Mouse (Mus musculus): ENCODE measurements around the gene Vars. TPM values are rescaled to one million over a fixed set of nuclear protein-coding genes. Genes with fewer than 3 reads are reported as not detected.
"Not testable (repeated sequence)": the region's sequence is repeated elsewhere in the genome, so short reads cannot be mapped to it uniquely, and the experiment has no call there.

Vars gene
- total RNA-seq, 2 experiments from 2014 or later = 52.9 to 55.9 TPM

GRCm38 (mm10) chr17:34970850-34971249 is 29.9 kb upstream of the Vars start:
- DNase-seq (ENCODE audit: low spot score in 2 of 2) = not testable (repeated sequence)

GRCm38 (mm10) chr17:34971694-34972068 is 29.1 kb upstream of the Vars start:
- not testable (repeated sequence) for DNase-seq (ENCODE audit: low spot score in 2 of 2)

GRCm38 (mm10) chr17:34972069-34972749 is 28.6 kb upstream of the Vars start, which contains the start of the genes Hspa1a and Hspa1l:
Hspa1a (minus strand) TSS chr17:34972156.
Hspa1l (plus strand) TSS chr17:34972703.
- peak; percentile 68 to 77 for DNase-seq (ENCODE audit: low spot score in 2 of 2)

GRCm38 (mm10) chr17:34975581-34976492 is 24.9 kb upstream of the Vars start:
- DNase-seq (ENCODE audit: low spot score in 2 of 2) = no peak

- no peak for DNase-seq (ENCODE audit: low spot score in 2 of 2)
These were observed 23.8 kb upstream of the Vars start for GRCm38 (mm10) chr17:34977000-34977399.

GRCm38 (mm10) chr17:34978239-34978638 is 22.5 kb upstream of the Vars start:
- DNase-seq (ENCODE audit: low spot score in 2 of 2) = no peak

- DNase-seq (ENCODE audit: low spot score in 2 of 2) = no peak
These were observed 21.2 kb upstream of the Vars start for GRCm38 (mm10) chr17:34979631-34980030.

- no peak for DNase-seq (ENCODE audit: low spot score in 2 of 2)
These were observed 20.1 kb upstream of the Vars start for GRCm38 (mm10) chr17:34980655-34981054.

GRCm38 (mm10) chr17:34981690-34982180 is 19.1 kb upstream of the Vars start, which contains the start of gene Lsm2:
Lsm2 (plus strand) TSS chr17:34981862.
- DNase-seq (ENCODE audit: low spot score in 2 of 2) = peak; percentile 92 to 94

GRCm38 (mm10) chr17:34982328-34982727 is 18.5 kb upstream of the Vars start:
- DNase-seq (ENCODE audit: low spot score in 2 of 2) = no peak

GRCm38 (mm10) chr17:34984218-34984617 is 16.6 kb upstream of the Vars start:
- no peak for DNase-seq (ENCODE audit: low spot score in 2 of 2)

GRCm38 (mm10) chr17:34994751-34995150 is 6.0 kb upstream of the Vars start:
- no peak for DNase-seq (ENCODE audit: low spot score in 2 of 2)

GRCm38 (mm10) chr17:34995192-34995591 is 5.6 kb upstream of the Vars start:
- not testable (repeated sequence) for DNase-seq (ENCODE audit: low spot score in 2 of 2)

GRCm38 (mm10) chr17:34995927-34996326 is 4.9 kb upstream of the Vars start:
- DNase-seq (ENCODE audit: low spot score in 2 of 2) = not testable (repeated sequence)

GRCm38 (mm10) chr17:34996411-34997141 is 4.2 kb upstream of the Vars start:
- DNase-seq (ENCODE audit: low spot score in 2 of 2) = no peak

- no peak for DNase-seq (ENCODE audit: low spot score in 2 of 2)
These were observed 3.7 kb upstream of the Vars start for GRCm38 (mm10) chr17:34997142-34997483.

- DNase-seq (ENCODE audit: low spot score in 2 of 2) = no peak
These were observed 2.0 kb upstream of the Vars start for GRCm38 (mm10) chr17:34998526-34999430.

GRCm38 (mm10) chr17:34999871-35000716 is 693 bp upstream of the Vars start:
- not testable (repeated sequence) for DNase-seq (ENCODE audit: low spot score in 2 of 2)

- no peak for DNase-seq (ENCODE audit: low spot score in 2 of 2)
These were observed 815 bp downstream of the Vars start for GRCm38 (mm10) chr17:35001452-35002152.

Measured in layer of hippocampus, postnatal 14 days (tissue).